Mouse (Mus musculus) cerebellum, adult 11-12 months (tissue): ENCODE data around the gene Fuca1.
A peak's percentile ranks its signal among the peaks of the same experiment; 100 is the strongest.

Source experiments
- DNase-seq: peaks from one replicate; pipeline ENCODE4 v3.0.0; 2022

The Fuca1 gene

GRCm38 (mm10) chr4:135920304-135921241, at the start of gene Fuca1:
Gene Fuca1, plus strand, starts transcription at chr4:135920735.
- DNase-seq = peak; percentile 91

DNA sequence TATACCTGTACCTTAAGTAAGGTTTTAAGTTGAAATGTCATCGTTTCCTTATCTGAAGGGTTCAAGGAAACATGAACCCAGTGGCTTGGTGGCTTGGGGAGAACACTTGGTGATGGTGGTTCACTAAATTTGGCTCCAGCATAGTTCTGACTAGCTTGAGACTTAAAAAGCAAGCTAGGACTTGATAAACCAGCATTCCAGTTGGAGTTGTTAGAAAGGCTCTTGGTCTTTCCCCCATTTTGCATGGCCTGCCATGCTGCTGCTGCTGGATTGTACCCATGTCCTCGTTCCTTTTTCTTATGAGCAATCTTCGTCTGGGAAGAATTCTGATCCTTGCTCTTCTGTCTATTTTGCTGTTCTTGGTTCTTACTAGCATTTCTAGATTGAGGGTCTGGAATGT, 48.5 kb upstream of the Fuca1 start:
- no peak for DNase-seq

DNA sequence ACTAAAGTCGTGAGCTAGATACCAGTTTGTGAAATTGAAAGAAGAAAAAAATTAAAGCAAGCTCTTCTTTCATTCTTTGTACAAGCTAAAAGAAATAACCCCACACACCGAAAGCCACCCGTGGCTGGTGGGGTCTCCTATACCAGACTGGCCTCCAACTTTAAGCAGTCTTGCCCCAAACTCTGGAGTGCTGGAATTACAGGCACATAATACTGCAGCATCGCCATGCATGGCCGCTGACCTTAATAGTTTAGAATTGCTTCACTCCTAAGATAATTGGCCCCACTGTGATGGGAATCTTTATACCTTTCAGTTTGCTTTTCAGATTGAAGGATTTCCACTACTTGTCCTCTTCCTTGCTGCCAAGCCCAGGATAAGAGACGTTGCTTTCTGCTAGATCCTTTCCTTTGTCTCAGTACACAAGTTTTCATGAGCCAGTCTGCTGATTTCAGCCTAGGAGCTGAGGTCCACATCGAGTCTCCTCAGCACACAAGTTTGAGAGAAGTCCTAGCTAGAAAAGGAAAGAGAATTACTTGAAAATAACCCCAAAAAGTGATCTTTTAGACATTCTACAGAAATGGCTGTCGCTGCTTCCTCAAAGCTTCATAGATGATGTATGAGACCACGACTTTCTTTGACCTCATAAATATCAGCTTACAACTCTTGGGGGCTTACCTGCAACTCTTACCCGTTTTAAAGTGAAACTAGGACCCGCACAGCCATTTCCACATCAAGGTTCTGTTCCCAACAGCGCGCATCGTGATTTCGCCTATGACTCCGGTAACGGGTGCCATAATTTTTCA, 47.7 kb upstream of the Fuca1 start:
- DNase-seq = no peak

- DNase-seq = peak; percentile 88
These were observed 46.9 kb upstream of the Fuca1 start, which contains the start of gene Pnrc2 for GRCm38 (mm10) chr4:135873526-135874202. Gene Pnrc2, minus strand, starts transcription at chr4:135873850.

GRCm38 (mm10) chr4:135874564-135875535, 45.7 kb upstream of the Fuca1 start:
- no peak for DNase-seq

GRCm38 (mm10) chr4:135875546-135875945, 45.0 kb upstream of the Fuca1 start:
- DNase-seq = no peak

DNA sequence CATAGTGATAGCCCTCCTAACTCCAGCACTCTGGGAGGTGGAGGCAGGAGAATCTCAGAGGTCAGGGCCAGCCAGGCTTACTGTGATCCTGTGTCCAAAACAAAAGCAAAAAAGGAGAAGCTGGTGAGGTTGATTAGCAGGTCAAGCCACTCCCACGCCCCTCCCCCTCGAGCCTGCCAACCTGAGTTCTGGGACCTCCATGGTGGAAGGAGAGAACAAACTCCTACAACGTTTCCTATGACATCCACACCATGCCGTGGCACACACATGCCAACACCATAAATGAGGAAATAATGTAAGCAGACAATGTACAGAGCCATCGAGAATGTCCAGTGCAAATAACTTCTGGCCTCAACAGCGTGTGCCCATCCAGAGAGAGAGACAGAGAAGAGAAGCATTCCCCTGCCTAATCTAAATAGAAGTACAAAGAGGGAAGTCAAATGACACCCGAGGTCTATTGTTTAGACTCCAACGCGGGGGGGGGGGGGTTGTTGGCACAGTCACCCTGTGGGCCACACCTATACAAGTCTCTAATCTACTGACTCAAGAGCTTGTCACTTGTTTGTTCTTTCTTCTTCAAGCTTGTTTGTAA, 44.4 kb upstream of the Fuca1 start:
- DNase-seq = peak; percentile 47

- DNase-seq = peak; percentile 61
These were observed 43.9 kb upstream of the Fuca1 start for GRCm38 (mm10) chr4:135876583-135877020.

GRCm38 (mm10) chr4:135877742-135878141, 42.8 kb upstream of the Fuca1 start:
- DNase-seq = no peak

DNA sequence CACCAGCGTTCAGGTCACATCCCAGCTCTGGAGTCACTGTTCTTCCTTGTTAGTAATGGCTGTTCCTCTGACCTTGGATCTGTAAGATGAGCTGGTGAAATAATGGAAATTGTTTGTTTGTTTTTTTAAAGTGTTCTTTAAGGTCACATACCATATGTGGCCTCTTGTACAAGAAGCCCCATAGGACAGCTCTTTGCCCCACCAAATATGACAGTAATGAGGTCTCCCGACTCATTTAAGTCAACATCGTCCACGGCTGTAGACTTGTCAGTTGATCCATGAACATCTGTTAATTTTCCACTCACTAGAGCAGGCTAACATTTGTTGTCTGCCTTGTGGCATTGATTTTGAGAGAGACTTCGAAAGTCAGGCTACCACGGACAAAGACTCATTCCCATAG, 41.5 kb upstream of the Fuca1 start:
- no peak for DNase-seq

GRCm38 (mm10) chr4:135880018-135880417, 40.5 kb upstream of the Fuca1 start:
- DNase-seq = no peak

GRCm38 (mm10) chr4:135880576-135880975, 40.0 kb upstream of the Fuca1 start:
- no peak for DNase-seq

- no peak for DNase-seq
These were observed 38.5 kb upstream of the Fuca1 start for GRCm38 (mm10) chr4:135882023-135882422.

- no peak for DNase-seq
These were observed 37.1 kb upstream of the Fuca1 start for GRCm38 (mm10) chr4:135883401-135883851.

- DNase-seq = no peak
These were observed 36.5 kb upstream of the Fuca1 start for GRCm38 (mm10) chr4:135883881-135884516.

DNA sequence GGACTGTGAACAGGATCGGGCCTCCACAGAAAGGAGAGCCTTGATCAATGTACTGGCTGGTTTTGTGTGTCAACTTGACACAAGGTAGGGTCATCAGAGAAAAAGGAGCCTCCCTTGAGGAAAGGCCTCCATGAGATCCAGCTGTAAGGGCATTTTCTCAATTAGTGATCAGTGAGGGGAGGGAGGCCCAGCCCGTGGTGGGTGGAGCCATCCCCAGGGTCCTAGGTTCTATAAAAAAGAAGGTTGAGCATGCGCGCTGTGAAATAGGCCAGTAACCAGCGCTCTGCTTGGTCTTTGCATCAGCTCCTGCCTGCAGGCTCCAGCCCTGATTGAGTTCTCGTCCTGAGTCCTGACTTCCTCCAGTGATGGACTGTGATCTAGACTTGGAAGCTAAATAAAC, 36.0 kb upstream of the Fuca1 start:
- no peak for DNase-seq

DNA sequence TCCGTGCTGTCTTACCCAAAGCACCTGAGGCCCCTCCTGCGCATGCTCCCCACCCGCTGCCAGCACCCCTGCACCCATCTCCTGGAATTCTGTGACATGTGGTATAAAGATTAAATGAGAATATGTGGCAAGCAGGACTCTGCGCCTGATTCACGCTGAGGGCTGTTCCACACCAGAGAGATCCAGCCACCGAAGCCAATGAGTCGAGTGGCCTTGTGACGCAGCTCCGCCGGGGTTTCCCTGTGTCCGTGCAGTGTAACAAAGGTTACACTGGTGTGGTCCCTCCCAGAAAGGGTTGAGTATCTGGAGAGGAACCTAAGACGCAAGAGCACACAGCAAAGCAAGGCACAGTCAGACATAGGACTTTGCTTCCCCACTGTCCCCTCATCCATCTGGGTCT, 34.9 kb upstream of the Fuca1 start:
- DNase-seq = no peak

- no peak for DNase-seq
These were observed 34.4 kb upstream of the Fuca1 start for GRCm38 (mm10) chr4:135886184-135886583.

DNA sequence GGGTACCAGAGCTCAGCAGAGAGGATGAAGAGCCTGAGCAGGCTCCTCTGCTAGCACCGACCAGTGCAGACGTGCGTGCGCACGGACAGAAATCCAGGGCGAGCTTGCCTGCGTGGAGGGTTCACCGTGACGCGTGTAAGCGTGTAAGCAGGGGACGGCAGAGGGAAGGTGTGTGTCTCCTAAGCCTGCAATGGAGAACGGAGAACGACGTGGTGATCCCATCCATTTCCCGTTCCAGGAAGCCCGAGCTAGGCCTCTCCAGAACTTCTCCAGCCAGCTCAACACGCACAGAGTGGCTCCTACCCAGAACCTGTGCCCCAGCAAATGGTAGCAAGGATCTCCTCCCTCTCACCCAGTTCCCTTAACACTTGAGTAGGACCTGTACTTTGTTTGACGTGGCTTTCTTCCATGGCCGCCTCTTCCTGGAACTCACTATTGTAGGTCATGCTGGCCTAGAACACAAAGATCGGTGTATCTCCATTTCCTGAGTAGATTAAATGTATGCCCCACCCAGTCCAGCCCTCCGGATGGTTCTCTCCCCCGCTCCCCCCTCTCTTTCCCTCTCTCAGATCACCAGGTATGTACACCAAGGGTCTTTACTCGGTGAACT, 32.0 kb upstream of the Fuca1 start:
- no peak for DNase-seq

DNA sequence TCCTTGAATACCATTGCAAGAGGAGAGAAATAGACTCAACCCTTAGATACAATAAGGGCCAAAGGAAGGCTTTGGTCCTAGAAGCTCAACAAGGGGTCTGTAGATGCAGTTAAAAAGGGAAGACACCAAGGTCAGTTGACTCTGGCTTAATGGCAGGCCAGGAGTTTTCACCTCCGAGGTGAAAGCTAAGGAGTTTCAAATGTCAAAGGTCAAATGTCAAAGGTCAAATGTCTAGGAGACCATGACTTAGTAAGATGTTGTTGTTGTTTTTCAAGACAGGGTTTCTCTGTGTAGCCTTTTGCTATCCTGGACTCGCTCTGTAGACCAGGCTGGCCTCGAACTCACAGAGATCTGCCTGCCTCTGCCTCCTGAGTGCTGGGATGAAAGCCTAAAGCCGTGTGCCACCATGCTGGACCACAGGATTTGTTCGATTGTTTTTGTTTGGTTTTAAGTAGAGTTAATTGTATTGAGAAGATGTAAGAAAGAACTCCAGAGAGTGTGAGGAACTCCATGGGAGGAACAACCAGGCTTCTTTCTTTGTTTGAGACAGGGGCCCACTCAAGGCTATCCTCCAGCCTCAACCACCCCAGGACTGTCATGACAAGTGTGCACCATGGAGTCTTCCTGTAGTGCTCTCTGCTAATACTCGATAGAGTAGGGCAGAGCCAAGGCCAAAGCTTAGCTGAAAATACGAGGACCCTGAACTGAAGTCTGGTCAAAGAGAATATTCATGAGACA, 31.2 kb upstream of the Fuca1 start:
- DNase-seq = no peak
